Mouse (Mus musculus): ENCODE data around the gene Fbln2. TPM values are rescaled to one million over a fixed set of nuclear protein-coding genes. Genes with fewer than 3 reads are reported as not detected.

Fbln2 gene
- polyA plus RNA-seq, 1 experiment from 2014 or later, result 8.5 TPM

GRCm38 (mm10) chr6:91182075-91182490 is 30.2 kb upstream of the Fbln2 start:
- Histone ChIP-seq H3K27me3 (no peaks in the 10 kb centered on the region), H3K27ac (no peak overlapping the region), H3K4me2 (no peak overlapping the region), H3K4me3 (no peak overlapping the region), H3K4me1 (peaks cover 9% of the 10 kb centered on the region; the same call in 1 of the 2 replicates), H3K9ac (no peak overlapping the region), H3K9me3 (replicated peaks) (no peaks in the 10 kb centered on the region), H3K36me3 (ENCODE audit: poor library complexity, severe bottlenecking) (no peaks in the 10 kb centered on the region)
- no peak for ATAC-seq
- 89% methylated on average over 4 of the region's 4 CpGs for WGBS

GRCm38 (mm10) chr6:91183041-91183440 is 29.2 kb upstream of the Fbln2 start:
- Histone ChIP-seq H3K27me3 (no peaks in the 10 kb centered on the region), H3K4me2 (no peak overlapping the region), H3K9me3 (replicated peaks) (no peaks in the 10 kb centered on the region), H3K4me1 (peaks cover 9% of the 10 kb centered on the region; the same call in 1 of the 2 replicates), H3K36me3 (ENCODE audit: poor library complexity, severe bottlenecking) (no peaks in the 10 kb centered on the region), H3K27ac (no peak overlapping the region), H3K9ac (no peak overlapping the region), H3K4me3 (no peak overlapping the region)
- ATAC-seq, result no peak
- WGBS, result 36% methylated on average over 1 of the region's 1 CpGs

GRCm38 (mm10) chr6:91183980-91184379 is 28.3 kb upstream of the Fbln2 start:
- Histone ChIP-seq H3K9ac (no peak overlapping the region), H3K27me3 (no peaks in the 10 kb centered on the region), H3K4me1 (peaks cover 9% of the 10 kb centered on the region; the same call in 1 of the 2 replicates), H3K4me3 (no peak overlapping the region), H3K27ac (no peak overlapping the region), H3K9me3 (replicated peaks) (no peaks in the 10 kb centered on the region), H3K4me2 (no peak overlapping the region), H3K36me3 (ENCODE audit: poor library complexity, severe bottlenecking) (no peaks in the 10 kb centered on the region)
- ATAC-seq, result no peak
- 76% methylated on average over 2 of the region's 2 CpGs for WGBS

GRCm38 (mm10) chr6:91184776-91185175 is 27.5 kb upstream of the Fbln2 start:
- Histone ChIP-seq H3K27ac (no peak overlapping the region), H3K27me3 (no peaks in the 10 kb centered on the region), H3K4me1 (peaks cover 9% of the 10 kb centered on the region; the same call in 1 of the 2 replicates), H3K9me3 (replicated peaks) (no peaks in the 10 kb centered on the region), H3K4me2 (no peak overlapping the region), H3K9ac (no peak overlapping the region), H3K4me3 (no peak overlapping the region), H3K36me3 (ENCODE audit: poor library complexity, severe bottlenecking) (no peaks in the 10 kb centered on the region)
- no peak for ATAC-seq
- 73% methylated on average over 3 of the region's 3 CpGs for WGBS

GRCm38 (mm10) chr6:91185502-91185901 is 26.8 kb upstream of the Fbln2 start:
- H3K4me2 ChIP-seq, result no peak overlapping the region
- H3K4me1 ChIP-seq, result peaks cover 8% of the 10 kb centered on the region; the same call in 1 of the 2 replicates
- ATAC-seq, result no peak
- 86% methylated on average over 5 of the region's 5 CpGs for WGBS
- no peak overlapping the region for H3K9ac ChIP-seq
- no peaks in the 10 kb centered on the region for H3K27me3 ChIP-seq
- H3K4me3 ChIP-seq, result no peak overlapping the region
- no peaks in the 10 kb centered on the region for H3K36me3 ChIP-seq (ENCODE audit: poor library complexity, severe bottlenecking)
- H3K9me3 ChIP-seq (replicated peaks), result no peaks in the 10 kb centered on the region
- no peak overlapping the region for H3K27ac ChIP-seq

- Histone ChIP-seq H3K27me3 (no peaks in the 10 kb centered on the region), H3K4me3 (no peak overlapping the region), H3K36me3 (ENCODE audit: poor library complexity, severe bottlenecking) (no peaks in the 10 kb centered on the region), H3K4me2 (no peak overlapping the region), H3K9me3 (replicated peaks) (no peaks in the 10 kb centered on the region), H3K27ac (no peak overlapping the region), H3K9ac (no peak overlapping the region), H3K4me1 (no peaks in the 10 kb centered on the region)
- no peak for ATAC-seq
- 51% methylated on average over 4 of the region's 4 CpGs for WGBS
These were observed 25.9 kb upstream of the Fbln2 start for GRCm38 (mm10) chr6:91186161-91186931.

GRCm38 (mm10) chr6:91186934-91187333 is 25.3 kb upstream of the Fbln2 start:
- Histone ChIP-seq H3K9me3 (replicated peaks) (no peaks in the 10 kb centered on the region), H3K27ac (no peak overlapping the region), H3K4me3 (no peak overlapping the region), H3K9ac (no peak overlapping the region), H3K27me3 (no peaks in the 10 kb centered on the region), H3K4me2 (no peak overlapping the region), H3K4me1 (no peaks in the 10 kb centered on the region), H3K36me3 (ENCODE audit: poor library complexity, severe bottlenecking) (no peaks in the 10 kb centered on the region)
- no peak for ATAC-seq
- WGBS, result 81% methylated on average over 6 of the region's 6 CpGs

- Histone ChIP-seq H3K27me3 (no peaks in the 10 kb centered on the region), H3K36me3 (ENCODE audit: poor library complexity, severe bottlenecking) (no peaks in the 10 kb centered on the region), H3K4me2 (no peak overlapping the region), H3K4me1 (no peaks in the 10 kb centered on the region), H3K9ac (no peak overlapping the region), H3K9me3 (replicated peaks) (no peaks in the 10 kb centered on the region), H3K4me3 (no peak overlapping the region), H3K27ac (no peak overlapping the region)
- 82% methylated on average over 3 of the region's 3 CpGs for WGBS
- no peak for ATAC-seq
These were observed 24.4 kb upstream of the Fbln2 start for GRCm38 (mm10) chr6:91187871-91188270.

- Histone ChIP-seq H3K27me3 (no peaks in the 10 kb centered on the region), H3K9me3 (replicated peaks) (no peaks in the 10 kb centered on the region), H3K36me3 (ENCODE audit: poor library complexity, severe bottlenecking) (no peaks in the 10 kb centered on the region), H3K4me3 (no peak overlapping the region), H3K4me1 (no peaks in the 10 kb centered on the region), H3K27ac (no peak overlapping the region), H3K9ac (no peak overlapping the region), H3K4me2 (no peak overlapping the region)
- 91% methylated on average over 6 of the region's 6 CpGs for WGBS
- no peak for ATAC-seq
These were observed 22.3 kb upstream of the Fbln2 start for GRCm38 (mm10) chr6:91189971-91190370.

GRCm38 (mm10) chr6:91191465-91191864 is 20.8 kb upstream of the Fbln2 start:
- Histone ChIP-seq H3K36me3 (ENCODE audit: poor library complexity, severe bottlenecking) (no peaks in the 10 kb centered on the region), H3K9me3 (replicated peaks) (no peaks in the 10 kb centered on the region), H3K4me2 (no peak overlapping the region), H3K4me3 (no peak overlapping the region), H3K4me1 (no peaks in the 10 kb centered on the region), H3K9ac (no peak overlapping the region), H3K27me3 (no peaks in the 10 kb centered on the region), H3K27ac (no peak overlapping the region)
- 42% methylated on average over 2 of the region's 2 CpGs for WGBS
- no peak for ATAC-seq

GRCm38 (mm10) chr6:91192421-91192820 is 19.8 kb upstream of the Fbln2 start:
- H3K4me1 ChIP-seq, result no peaks in the 10 kb centered on the region
- H3K4me3 ChIP-seq, result no peak overlapping the region
- H3K9ac ChIP-seq, result no peak overlapping the region
- H3K27me3 ChIP-seq, result no peaks in the 10 kb centered on the region; the same call in 1 of the 2 replicates
- H3K27ac ChIP-seq, result no peak overlapping the region
- H3K36me3 ChIP-seq (ENCODE audit: poor library complexity, severe bottlenecking), result no peaks in the 10 kb centered on the region
- WGBS, result 79% methylated on average over 3 of the region's 3 CpGs
- no peak overlapping the region for H3K4me2 ChIP-seq
- no peaks in the 10 kb centered on the region for H3K9me3 ChIP-seq (replicated peaks)
- ATAC-seq, result no peak

- no peak overlapping the region for H3K4me2 ChIP-seq
- no peak overlapping the region for H3K9ac ChIP-seq
- H3K27ac ChIP-seq, result no peak overlapping the region
- no peaks in the 10 kb centered on the region for H3K4me1 ChIP-seq
- WGBS, result 84% methylated on average over 1 of the region's 1 CpGs
- H3K27me3 ChIP-seq, result peaks cover 4% of the 10 kb centered on the region; the same call in 1 of the 2 replicates
- no peak overlapping the region for H3K4me3 ChIP-seq
- H3K9me3 ChIP-seq (replicated peaks), result no peaks in the 10 kb centered on the region
- no peaks in the 10 kb centered on the region for H3K36me3 ChIP-seq (ENCODE audit: poor library complexity, severe bottlenecking)
- no peak for ATAC-seq
These were observed 19.3 kb upstream of the Fbln2 start for GRCm38 (mm10) chr6:91192851-91193545.
